Mouse (Mus musculus): ENCODE measurements around the gene Sprr2a1.
"Not testable (repeated sequence)": the region's sequence is repeated elsewhere in the genome, so short reads cannot be mapped to it uniquely, and the experiment has no call there.

DNA sequence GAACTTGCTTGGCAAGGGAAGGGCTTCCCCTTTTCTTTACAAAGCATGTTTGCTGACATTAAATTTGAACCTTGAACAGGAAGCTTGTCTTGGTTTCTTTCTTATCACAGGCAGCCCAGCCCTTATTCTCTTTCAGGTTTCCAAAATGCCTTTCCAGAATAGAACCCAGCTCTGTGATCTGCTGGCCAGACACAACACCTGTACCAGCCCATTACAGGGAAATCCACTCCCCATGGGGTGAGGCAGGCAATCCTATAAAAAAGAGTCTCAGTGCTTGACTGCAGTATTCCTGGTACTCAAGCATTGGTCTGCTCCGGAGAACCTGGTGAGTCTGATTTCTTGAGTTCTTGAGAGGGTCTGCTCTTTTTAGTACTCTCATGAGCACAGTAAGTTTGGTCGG, 34.9 kb downstream of the Sprr2a1 start:
- not testable (repeated sequence) for TF ChIP-seq CTCF (IDR thresholded peaks at IDR 0.05; ENCODE audit: insufficient read depth, low read length); POLR2A (IDR thresholded peaks at IDR 0.05; ENCODE audit: borderline replicate concordance, extremely low read depth, low read depth, low read length)
